Mouse (Mus musculus) heart, embryonic 15.5 days (tissue): ENCODE measurements around the gene Ccnd3. TPM values are rescaled to one million over a fixed set of nuclear protein-coding genes. Genes with fewer than 3 reads are reported as not detected.
"Not testable (repeated sequence)": the region's sequence is repeated elsewhere in the genome, so short reads cannot be mapped to it uniquely, and the experiment has no call there.

Experiments
- ATAC-seq: fragments of 200-750 bp; cut with Nextera tagmentation; replicated peaks from 2 replicates; pipeline ENCODE4 v1.8.0; 2017; ENCODE audit warnings: low read depth, moderate TSS enrichment; ENCODE audit not compliant: insufficient number of reproducible peaks, insufficient read depth, low FRiP score
- H3K27ac ChIP-seq: fragments of 300-500 bp; sonication (generic); 2 replicates; pipeline ENCODE4 v1.5.1; 2015; ENCODE audit warnings: mild to moderate bottlenecking, inconsistent platforms
- H3K27me3 ChIP-seq: fragments of 300-500 bp; sonication (generic); 2 replicates; pipeline ENCODE4 v1.6.1; 2015; ENCODE audit warnings: inconsistent platforms
- H3K36me3 ChIP-seq: fragments of 300-500 bp; sonication (generic); 2 replicates; pipeline ENCODE4 v1.6.1; 2015; ENCODE audit warnings: mild to moderate bottlenecking, inconsistent platforms
- H3K4me1 ChIP-seq: fragments of 300-500 bp; sonication (generic); replicated peaks from 2 replicates; pipeline ENCODE4 v1.6.1; 2015; ENCODE audit warnings: inconsistent platforms
- H3K4me2 ChIP-seq: fragments of 300-500 bp; sonication (generic); 2 replicates; pipeline ENCODE4 v1.6.1; 2015; ENCODE audit warnings: inconsistent platforms, mild to moderate bottlenecking, moderate library complexity
- H3K4me3 ChIP-seq: fragments of 300-500 bp; sonication (generic); 2 replicates; pipeline ENCODE4 v1.5.1; 2015; ENCODE audit warnings: mild to moderate bottlenecking, inconsistent platforms
- H3K9ac ChIP-seq: fragments of 300-500 bp; sonication (generic); 2 replicates; pipeline ENCODE4 v1.6.1; 2015; ENCODE audit warnings: mild to moderate bottlenecking, inconsistent platforms
- H3K9me3 ChIP-seq: fragments of 300-500 bp; sonication (generic); replicated peaks from 2 replicates; pipeline ENCODE4 v1.6.1; 2016; ENCODE audit warnings: inconsistent platforms
- WGBS: fragments of 180-500 bp; shearing (Covaris S2); methylation state at CpG from one replicate; pipeline ENCODE4 v1.1.7; 2015; ENCODE audit warnings: mixed read lengths; 5-methylcytosine and 5-hydroxymethylcytosine counted together
- polyA plus RNA-seq: library from polyadenylated mRNA; unstranded; fragments of >200 nt; fragmentation: Nextera tagmentation; extraction: Ambion mirVana; gene quantifications from 2 replicates; pipeline ENCODE4 v1.2.1, GENCODE M21; 2015

The Ccnd3 gene
- polyA plus RNA-seq, 1 experiment from 2014 or later = 369 TPM

DNA sequence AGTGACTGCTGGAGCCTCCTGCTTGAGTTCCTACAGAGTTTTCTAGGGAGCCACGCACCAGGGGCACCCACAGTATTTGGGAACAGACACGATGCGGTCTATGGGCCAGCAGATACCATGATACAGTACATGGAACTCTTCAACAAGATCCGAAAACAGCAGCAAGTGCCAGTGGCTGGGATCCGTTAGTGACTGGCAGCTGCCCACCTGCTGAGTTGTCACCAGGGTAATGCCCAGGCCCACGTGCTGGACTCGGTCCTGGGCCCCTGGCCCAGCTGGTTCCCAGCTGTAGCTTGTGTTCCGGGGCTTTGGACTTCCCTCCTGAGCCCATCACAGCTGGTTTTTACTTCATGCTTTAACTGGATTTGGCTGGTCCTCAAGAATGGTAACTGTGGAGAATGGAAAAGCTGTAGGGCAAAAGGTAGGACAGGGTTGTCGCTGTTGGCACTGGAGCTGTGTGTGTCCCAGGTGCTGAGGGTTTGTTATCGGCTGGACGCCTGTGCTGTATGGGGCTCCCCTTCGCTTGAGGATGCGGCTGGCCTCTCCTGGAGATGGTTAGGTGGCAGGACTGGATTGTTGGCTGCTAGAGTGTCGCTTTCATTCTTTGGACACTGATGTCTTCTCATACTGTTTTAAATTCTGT, 118.2 kb downstream of the Ccnd3 start:
- Histone ChIP-seq H3K4me1 (peaks cover 3% of the 10 kb centered on the region), H3K9ac (no peak overlapping the region), H3K4me2 (no peak overlapping the region), H3K27ac (no peak overlapping the region), H3K27me3 (no peaks in the 10 kb centered on the region), H3K9me3 (no peaks in the 10 kb centered on the region), H3K4me3 (no peak overlapping the region), H3K36me3 (peaks cover 44% of the 10 kb centered on the region)
- WGBS = 92% methylated on average over 14 of the region's 14 CpGs
- no peak for ATAC-seq

DNA sequence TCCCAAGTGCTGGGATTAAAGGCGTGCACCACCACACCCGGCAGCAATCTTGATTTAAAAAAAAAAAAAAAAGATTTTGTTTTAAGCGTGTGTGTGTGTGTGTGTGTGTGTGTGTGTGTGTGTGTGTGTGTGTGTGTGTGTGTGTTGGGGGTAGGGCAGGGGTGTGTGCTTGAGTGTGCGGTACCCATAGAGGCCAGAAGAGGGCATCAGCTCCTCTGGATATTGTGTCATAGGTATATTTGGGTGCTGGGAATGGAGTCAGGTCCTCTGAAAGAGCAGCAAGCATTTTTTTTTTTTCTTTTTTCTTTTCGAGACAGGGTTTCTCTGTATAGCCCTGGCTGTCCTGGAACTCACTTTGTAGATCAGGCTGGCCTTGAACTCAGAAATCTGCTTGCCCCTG, 119.7 kb downstream of the Ccnd3 start:
- Histone ChIP-seq H3K4me1 (peaks cover 11% of the 10 kb centered on the region), H3K36me3 (peaks cover 37% of the 10 kb centered on the region)
- H3K9ac ChIP-seq, H3K4me2 ChIP-seq, H3K9me3 ChIP-seq, ATAC-seq, H3K4me3 ChIP-seq, H3K27me3 ChIP-seq, H3K27ac ChIP-seq: not testable (repeated sequence)
- 88% methylated on average over 4 of the region's 5 CpGs for WGBS

DNA sequence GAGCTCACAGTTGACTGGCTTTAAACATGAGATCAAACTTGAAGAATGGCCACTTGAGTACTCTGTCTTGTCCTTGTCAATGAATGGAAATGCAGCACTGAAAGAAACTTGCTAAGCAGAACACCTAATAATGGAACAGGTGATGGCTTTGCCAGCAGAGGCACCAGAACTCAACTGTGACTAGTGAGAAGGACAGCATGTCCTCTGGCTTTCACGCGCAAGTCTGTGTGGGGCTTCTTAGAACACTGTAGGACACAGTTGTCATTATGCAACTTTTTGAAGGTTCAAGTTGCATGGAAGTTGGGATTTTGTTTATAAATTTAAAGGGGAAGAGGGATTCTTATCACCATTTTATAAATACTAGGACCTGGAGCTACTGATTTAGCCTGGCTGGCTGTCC, 120.2 kb downstream of the Ccnd3 start:
- H3K27ac ChIP-seq = no peak overlapping the region
- H3K4me1 ChIP-seq = peaks cover 13% of the 10 kb centered on the region
- no peak overlapping the region for H3K4me3 ChIP-seq
- H3K36me3 ChIP-seq = peaks cover 37% of the 10 kb centered on the region
- H3K9ac ChIP-seq = no peak overlapping the region
- no peak overlapping the region for H3K4me2 ChIP-seq
- no peaks in the 10 kb centered on the region for H3K9me3 ChIP-seq
- H3K27me3 ChIP-seq = no peaks in the 10 kb centered on the region
- no peak for ATAC-seq
- 88% methylated on average over 2 of the region's 2 CpGs for WGBS

DNA sequence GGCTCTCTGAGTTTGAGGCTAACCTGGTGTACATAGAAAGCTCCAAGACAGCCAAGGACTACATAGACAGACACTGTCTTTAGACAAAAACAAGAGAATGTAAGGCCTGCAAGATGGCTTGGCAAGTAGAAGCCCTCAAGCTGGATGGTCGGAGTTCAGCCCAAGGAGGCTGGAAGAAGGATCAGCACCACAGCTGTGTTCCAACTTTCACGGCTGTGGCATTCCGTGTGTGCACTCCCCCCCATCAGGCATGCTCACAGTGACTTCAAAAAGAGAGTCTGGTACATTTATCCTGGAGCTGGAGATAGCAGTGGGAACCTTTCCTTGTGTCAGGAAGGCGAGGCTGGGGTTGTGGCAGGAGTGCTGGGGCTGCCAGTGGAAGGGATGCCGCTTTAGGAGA, 121.2 kb downstream of the Ccnd3 start:
- no peaks in the 10 kb centered on the region for H3K27me3 ChIP-seq
- H3K4me3 ChIP-seq = no peak overlapping the region
- peaks cover 22% of the 10 kb centered on the region for H3K4me1 ChIP-seq
- ATAC-seq = no peak
- H3K36me3 ChIP-seq = peaks cover 37% of the 10 kb centered on the region
- H3K4me2 ChIP-seq = no peak overlapping the region
- WGBS = 87% methylated on average over 5 of the region's 5 CpGs
- H3K27ac ChIP-seq = no peak overlapping the region
- no peaks in the 10 kb centered on the region for H3K9me3 ChIP-seq
- no peak overlapping the region for H3K9ac ChIP-seq

DNA sequence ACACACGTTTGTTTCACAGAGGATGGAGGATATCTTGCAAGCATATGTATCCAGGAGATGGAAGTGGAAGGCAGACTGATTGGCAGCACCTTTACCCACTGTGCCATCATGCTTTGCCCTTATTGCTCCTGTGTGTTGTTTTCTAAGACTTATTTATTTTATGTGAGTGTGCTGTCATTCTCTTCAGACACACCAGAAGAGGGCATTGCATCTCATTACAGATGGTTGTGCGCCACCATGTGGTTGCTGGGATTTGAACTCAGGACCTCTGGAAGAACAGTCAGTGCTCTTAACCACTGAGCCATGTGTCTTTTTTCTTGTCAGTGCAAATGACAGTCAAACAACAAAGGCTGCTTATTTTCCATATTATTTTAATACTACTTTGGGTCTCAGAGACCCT, 122.9 kb downstream of the Ccnd3 start:
- H3K4me2 ChIP-seq = peak overlapping the region; percentile 98; the same call in 1 of the 2 replicates
- H3K9ac ChIP-seq = no peak overlapping the region
- peaks cover 26% of the 10 kb centered on the region for H3K36me3 ChIP-seq
- H3K27me3 ChIP-seq = no peaks in the 10 kb centered on the region
- 77% methylated on average over 2 of the region's 2 CpGs for WGBS
- peaks cover 26% of the 10 kb centered on the region for H3K4me1 ChIP-seq
- H3K4me3 ChIP-seq = peak overlapping the region; percentile 85; the same call in 1 of the 2 replicates
- no peak for ATAC-seq
- no peaks in the 10 kb centered on the region for H3K9me3 ChIP-seq
- H3K27ac ChIP-seq = peak overlapping the region; percentile 93; the same call in 1 of the 2 replicates

DNA sequence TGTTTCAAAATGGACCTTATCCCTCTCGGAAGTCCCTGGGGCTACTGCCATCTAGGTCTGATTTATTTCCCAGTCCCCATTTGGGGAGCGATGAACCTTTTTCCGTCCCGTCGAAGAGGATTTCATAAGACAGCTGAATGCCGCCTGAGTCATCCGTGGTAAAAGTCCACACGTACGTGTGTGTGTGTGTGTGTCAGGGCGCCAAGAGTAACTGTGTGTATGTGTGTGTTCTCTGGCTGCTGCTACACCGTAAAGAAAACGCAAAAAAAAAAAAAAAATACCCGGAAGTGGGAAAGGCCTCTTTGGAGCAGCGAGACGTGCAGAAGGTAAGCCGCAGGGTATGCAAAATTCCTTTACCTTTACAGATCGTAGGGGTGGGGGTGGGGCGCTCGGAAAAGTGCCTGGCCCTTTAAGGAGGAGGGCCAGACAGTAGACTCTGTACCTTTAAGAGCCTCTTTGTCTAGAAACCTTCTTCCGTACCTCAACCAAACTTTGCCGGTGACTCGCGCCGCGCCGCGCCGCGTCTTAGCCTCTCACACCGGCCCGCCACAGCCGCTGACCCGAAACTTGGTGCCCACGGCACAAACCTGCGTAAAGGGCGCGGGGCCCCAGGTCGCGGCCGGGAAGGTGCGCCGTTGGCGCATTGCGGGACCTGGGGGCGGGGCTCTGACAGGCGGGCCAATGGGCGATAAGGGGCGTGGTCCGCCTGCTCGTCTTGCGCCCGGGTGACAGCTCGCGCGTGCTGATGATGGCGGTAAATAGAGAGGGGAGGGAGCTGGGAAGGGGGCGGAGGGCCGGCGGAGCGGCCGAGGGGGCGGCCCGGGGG, 124.2 kb downstream of the Ccnd3 start:
- H3K4me3 ChIP-seq = peak overlapping the region; percentile 85
- peaks cover 26% of the 10 kb centered on the region for H3K4me1 ChIP-seq
- ATAC-seq = peak; percentile 94
- no peaks in the 10 kb centered on the region for H3K27me3 ChIP-seq
- no peaks in the 10 kb centered on the region for H3K9me3 ChIP-seq
- H3K4me2 ChIP-seq = peak overlapping the region; percentile 98
- H3K9ac ChIP-seq = peak overlapping the region; percentile 81
- peaks cover 14% of the 10 kb centered on the region for H3K36me3 ChIP-seq
- H3K27ac ChIP-seq = peak overlapping the region; percentile 93
- WGBS = under 1% methylated on average over 62 of the region's 63 CpGs

DNA sequence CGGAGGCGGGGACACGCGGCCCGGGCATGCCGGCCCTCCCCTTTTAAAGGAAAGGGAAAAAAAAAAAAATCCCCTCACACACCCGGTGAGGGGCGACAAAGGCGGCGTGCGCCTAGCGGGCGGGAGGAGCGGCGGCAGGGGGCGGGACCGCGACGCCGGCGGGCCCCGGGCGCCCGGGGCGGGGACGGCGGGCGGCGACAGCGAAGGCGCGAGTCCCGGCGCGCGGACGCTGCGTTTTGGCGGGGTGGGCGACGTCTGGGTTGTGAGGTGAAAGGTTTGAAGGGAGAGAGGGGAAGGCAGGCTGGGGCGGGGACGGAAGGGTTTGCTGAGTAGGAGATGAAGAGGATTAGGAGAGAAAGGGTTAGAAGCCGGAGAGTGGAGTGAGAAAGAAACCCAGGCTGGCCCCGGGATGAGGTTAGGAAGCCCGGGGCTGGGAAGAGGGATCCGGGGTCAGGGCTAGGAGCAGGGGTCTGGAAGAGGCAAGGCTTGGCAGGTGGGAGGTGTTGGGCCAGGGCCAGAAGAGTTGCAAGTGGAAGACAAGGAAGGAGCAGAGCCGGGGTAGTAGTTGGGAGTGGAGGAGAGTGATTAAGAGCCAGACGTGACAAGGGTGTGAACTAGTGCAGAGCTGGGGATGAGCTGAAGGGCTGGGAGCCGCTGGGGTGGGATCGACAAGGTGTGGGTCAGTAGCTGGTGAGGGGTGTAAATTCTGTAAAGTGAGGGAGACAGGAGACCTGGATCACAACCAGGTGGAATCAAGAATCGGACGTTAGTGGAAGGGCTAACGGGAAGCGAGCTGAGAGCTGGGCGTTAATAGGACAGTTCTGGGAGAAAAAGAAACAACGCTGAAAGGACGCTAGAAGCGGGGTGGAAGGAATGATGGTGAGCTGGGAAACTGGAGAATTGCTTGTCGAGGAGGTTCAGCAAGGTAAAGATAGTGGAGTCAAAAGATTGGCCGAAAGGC, 125.1 kb downstream of the Ccnd3 start:
- Histone ChIP-seq H3K4me2 (peak overlapping the region; percentile 98), H3K36me3 (0 out of 2 replicates have a peak, but pooled peaks cover 8% of the 10 kb centered on the region), H3K9ac (peak overlapping the region; percentile 81), H3K27me3 (no peaks in the 10 kb centered on the region), H3K4me1 (peaks cover 26% of the 10 kb centered on the region), H3K9me3 (no peaks in the 10 kb centered on the region), H3K4me3 (peak overlapping the region; percentile 85), H3K27ac (peak overlapping the region; percentile 93)
- ATAC-seq = peak; percentile 19
- under 1% methylated on average over 61 of the region's 61 CpGs for WGBS

DNA sequence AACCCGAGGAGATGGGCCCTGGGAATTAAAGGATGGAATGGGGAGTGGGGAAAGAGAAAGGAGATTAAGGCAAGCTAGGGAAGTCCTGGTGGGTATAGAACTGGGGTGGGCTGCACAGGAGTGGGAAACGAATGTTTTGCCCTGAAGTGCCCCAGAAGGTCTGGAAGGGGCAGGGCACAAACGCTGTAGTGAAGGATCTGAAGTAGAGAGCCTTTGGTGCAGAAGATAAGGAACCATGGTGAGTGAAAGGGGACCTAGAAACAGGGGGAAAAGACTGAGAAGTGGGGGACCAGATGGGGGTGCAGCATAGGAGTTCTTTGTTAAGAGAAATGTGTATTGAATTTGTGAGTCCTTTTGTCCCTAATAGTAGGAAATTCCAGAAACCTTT, 125.8 kb downstream of the Ccnd3 start, which contains the start of gene Usp49:
Gene Usp49, plus strand, starts transcription at position 13 of the 388 bp plus-strand sequence.
- 3% methylated on average over 3 of the region's 3 CpGs for WGBS
- Histone ChIP-seq H3K9me3 (no peaks in the 10 kb centered on the region), H3K27ac (peak within 1 kb of the TSS; percentile 93), H3K27me3 (no peaks in the 10 kb centered on the region), H3K36me3 (0 out of 2 replicates have a peak, but pooled peaks cover 4% of the 10 kb centered on the region), H3K4me1 (peaks cover 26% of the 10 kb centered on the region), H3K4me2 (peak within 1 kb of the TSS; percentile 98), H3K4me3 (peak within 1 kb of the TSS; percentile 85), H3K9ac (peak within 1 kb of the TSS; percentile 81)
- ATAC-seq = no peak

DNA sequence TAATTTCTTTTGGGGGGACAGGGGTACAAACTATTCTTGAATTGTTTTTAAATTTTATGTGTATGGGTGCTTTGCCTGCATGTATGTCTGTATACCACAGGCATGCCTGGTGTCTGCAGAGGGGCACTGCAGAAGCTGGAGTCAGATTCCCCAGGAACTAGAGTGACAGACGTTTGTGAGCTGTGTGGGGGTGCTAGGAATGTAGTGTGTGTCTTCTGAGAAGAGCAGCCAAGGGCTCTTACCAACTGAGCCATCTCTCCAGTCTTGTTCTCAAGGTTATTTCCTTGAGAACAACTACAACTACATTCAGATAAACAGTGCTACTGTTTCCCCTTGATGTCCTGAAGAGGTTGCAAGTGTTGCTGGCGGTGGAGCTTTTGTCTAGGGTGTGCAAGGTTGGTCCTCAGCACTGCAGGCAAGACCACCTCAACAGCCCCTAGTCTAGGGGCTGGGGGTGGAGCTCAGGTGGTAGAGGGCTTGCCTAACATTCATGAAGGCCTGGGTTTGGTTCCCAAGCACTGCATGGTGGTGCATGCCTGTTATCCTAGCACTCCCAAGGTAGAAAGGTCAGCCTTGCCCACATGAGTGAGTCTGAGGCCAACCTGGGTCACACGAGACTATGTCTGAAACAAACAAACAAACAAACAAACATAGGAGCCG, 127.5 kb downstream of the Ccnd3 start:
- Histone ChIP-seq H3K27ac (no peak overlapping the region), H3K4me2 (no peak overlapping the region), H3K27me3 (no peaks in the 10 kb centered on the region), H3K9ac (no peak overlapping the region), H3K9me3 (no peaks in the 10 kb centered on the region), H3K36me3 (no peaks in the 10 kb centered on the region; the same call in 1 of the 2 replicates), H3K4me3 (no peak overlapping the region), H3K4me1 (peaks cover 26% of the 10 kb centered on the region)
- 63% methylated on average over 4 of the region's 4 CpGs for WGBS
- ATAC-seq = no peak

DNA sequence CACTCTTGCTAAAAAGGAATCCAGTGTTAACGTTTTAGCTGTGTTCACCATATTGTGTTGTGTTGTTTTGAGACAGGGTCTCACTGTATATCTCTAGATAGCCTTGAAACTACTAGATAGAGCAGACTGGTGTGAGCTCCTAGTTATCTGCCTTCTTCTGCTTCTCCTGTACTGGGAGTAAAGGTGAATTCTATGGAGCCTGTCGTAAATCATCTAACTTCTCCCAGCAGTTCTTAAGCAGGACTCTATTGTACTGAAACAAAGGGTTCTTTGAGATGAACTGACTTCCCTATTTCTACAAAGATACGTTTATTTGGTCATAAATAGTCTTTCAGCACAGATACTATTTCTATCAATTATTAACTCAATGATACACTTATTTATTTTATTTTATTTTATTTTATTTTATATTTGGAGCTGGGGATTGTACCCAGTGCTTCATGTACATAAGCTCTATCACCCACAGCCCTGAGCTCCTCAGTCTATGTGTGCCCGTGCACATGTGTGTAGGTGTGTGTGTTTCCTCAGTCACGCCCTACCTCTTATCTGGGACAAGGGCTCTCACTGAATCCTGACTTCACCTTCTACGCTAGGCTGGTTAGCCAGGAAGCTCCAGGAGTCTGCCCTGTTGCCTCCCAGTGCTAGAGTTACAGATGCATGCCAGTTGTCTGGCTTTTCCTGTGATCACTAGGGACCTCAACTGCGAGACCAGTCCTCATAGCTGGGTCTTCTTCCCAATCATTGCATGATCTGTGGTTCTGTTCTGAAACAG, 129.3 kb downstream of the Ccnd3 start:
- no peak for ATAC-seq
- Histone ChIP-seq H3K9me3 (no peaks in the 10 kb centered on the region), H3K27ac (no peak overlapping the region), H3K4me1 (peaks cover 16% of the 10 kb centered on the region), H3K9ac (no peak overlapping the region), H3K4me3 (no peak overlapping the region), H3K27me3 (no peaks in the 10 kb centered on the region), H3K36me3 (no peaks in the 10 kb centered on the region; the same call in 1 of the 2 replicates), H3K4me2 (no peak overlapping the region)
- WGBS = 76% methylated on average over 7 of the region's 7 CpGs
